Mouse (Mus musculus): ENCODE results near the gene Armc9. TPM values are rescaled to one million over a fixed set of nuclear protein-coding genes. Genes with fewer than 3 reads are reported as not detected.

Armc9 gene
- polyA plus RNA-seq, 1 experiment from 2014 or later = 5.0 TPM

- no peaks in the 10 kb centered on the region for H3K9me3 ChIP-seq (ENCODE audit: low read length)
- no peak overlapping the region for H3K9ac ChIP-seq (replicated peaks)
- no peak overlapping the region for H3K4me2 ChIP-seq (ENCODE audit: low read depth, low read length)
- DNase-seq = no peak
- H3K36me3 ChIP-seq (replicated peaks; ENCODE audit: insufficient read depth, low read length) = no peaks in the 10 kb centered on the region
- WGBS (ENCODE audit: insufficient replicate concordance) = 79% methylated on average over 2 of the region's 2 CpGs
- H3K27me3 ChIP-seq (ENCODE audit: insufficient read depth, low read length) = peaks cover 31% of the 10 kb centered on the region
- H3K4me1 ChIP-seq (ENCODE audit: insufficient read depth) = peaks cover 25% of the 10 kb centered on the region
- no peak overlapping the region for H3K27ac ChIP-seq (ENCODE audit: low read depth)
- TF ChIP-seq EP300 (IDR thresholded peaks at IDR 0.05; ENCODE audit: low read depth) = no peak
- no peak for ATAC-seq
- H3K4me3 ChIP-seq (ENCODE audit: low read depth, low read length) = no peak overlapping the region
These were observed 145.5 kb downstream of the Armc9 start for GRCm38 (mm10) chr1:86300093-86300492.

- H3K36me3 ChIP-seq (replicated peaks; ENCODE audit: insufficient read depth, low read length) = no peaks in the 10 kb centered on the region
- H3K27ac ChIP-seq (ENCODE audit: low read depth) = no peak overlapping the region
- no peak overlapping the region for H3K4me2 ChIP-seq (ENCODE audit: low read depth, low read length)
- H3K4me1 ChIP-seq (ENCODE audit: insufficient read depth) = peaks cover 25% of the 10 kb centered on the region
- no peaks in the 10 kb centered on the region for H3K9me3 ChIP-seq (ENCODE audit: low read length)
- 30% methylated on average over 7 of the region's 7 CpGs for WGBS (ENCODE audit: insufficient replicate concordance)
- no peak overlapping the region for H3K4me3 ChIP-seq (ENCODE audit: low read depth, low read length)
- no peak for TF ChIP-seq EP300 (IDR thresholded peaks at IDR 0.05; ENCODE audit: low read depth)
- TF ChIP-seq CTCF (IDR thresholded peaks at IDR 0.05; ENCODE audit: low read depth) = no peak
- no peak for ATAC-seq
- no peak overlapping the region for H3K9ac ChIP-seq (replicated peaks)
- peaks cover 31% of the 10 kb centered on the region for H3K27me3 ChIP-seq (ENCODE audit: insufficient read depth, low read length)
- no peak for DNase-seq
These were observed 146.2 kb downstream of the Armc9 start for GRCm38 (mm10) chr1:86300731-86301130.

- Histone ChIP-seq H3K4me2 (ENCODE audit: low read depth, low read length) (no peak overlapping the region), H3K36me3 (replicated peaks; ENCODE audit: insufficient read depth, low read length) (no peaks in the 10 kb centered on the region), H3K9ac (replicated peaks) (no peak overlapping the region), H3K9me3 (ENCODE audit: low read length) (no peaks in the 10 kb centered on the region), H3K27me3 (ENCODE audit: insufficient read depth, low read length) (peaks cover 31% of the 10 kb centered on the region), H3K4me3 (ENCODE audit: low read depth, low read length) (no peak overlapping the region), H3K4me1 (ENCODE audit: insufficient read depth) (peaks cover 25% of the 10 kb centered on the region), H3K27ac (ENCODE audit: low read depth) (no peak overlapping the region)
- TF ChIP-seq CTCF (IDR thresholded peaks at IDR 0.05; ENCODE audit: low read depth) (peak; percentile 62), EP300 (IDR thresholded peaks at IDR 0.05; ENCODE audit: low read depth) (no peak)
- DNase-seq = no peak
- WGBS (ENCODE audit: insufficient replicate concordance) = 36% methylated on average over 6 of the region's 6 CpGs
- peak; percentile 46; the same call in 1 of the 2 replicates for ATAC-seq
These were observed 146.9 kb downstream of the Armc9 start for GRCm38 (mm10) chr1:86301221-86302091.

GRCm38 (mm10) chr1:86302532-86302931 is 148.0 kb downstream of the Armc9 start, which contains the start of gene B3gnt7:
B3gnt7 (plus strand) TSS chr1:86302832.
- WGBS (ENCODE audit: insufficient replicate concordance) = 62% methylated on average over 6 of the region's 6 CpGs
- peak within 1 kb of the TSS; percentile 50 for H3K9ac ChIP-seq (replicated peaks)
- TF ChIP-seq CTCF (IDR thresholded peaks at IDR 0.05; ENCODE audit: low read depth) = no peak
- peak within 1 kb of the TSS; percentile 92 for H3K4me2 ChIP-seq (ENCODE audit: low read depth, low read length)
- H3K4me1 ChIP-seq (ENCODE audit: insufficient read depth) = peaks cover 29% of the 10 kb centered on the region
- H3K4me3 ChIP-seq (ENCODE audit: low read depth, low read length) = peak within 1 kb of the TSS; percentile 58
- no peak for ATAC-seq
- H3K27me3 ChIP-seq (ENCODE audit: insufficient read depth, low read length) = peaks cover 31% of the 10 kb centered on the region
- H3K27ac ChIP-seq (ENCODE audit: low read depth) = no peak within 1 kb of the TSS
- H3K9me3 ChIP-seq (ENCODE audit: low read length) = no peaks in the 10 kb centered on the region
- no peak for DNase-seq
- no peaks in the 10 kb centered on the region for H3K36me3 ChIP-seq (replicated peaks; ENCODE audit: insufficient read depth, low read length)

- H3K4me1 ChIP-seq (ENCODE audit: insufficient read depth) = peaks cover 29% of the 10 kb centered on the region
- H3K36me3 ChIP-seq (replicated peaks; ENCODE audit: insufficient read depth, low read length) = no peaks in the 10 kb centered on the region
- peaks cover 31% of the 10 kb centered on the region for H3K27me3 ChIP-seq (ENCODE audit: insufficient read depth, low read length)
- peak overlapping the region; percentile 92 for H3K4me2 ChIP-seq (ENCODE audit: low read depth, low read length)
- DNase-seq (peak; percentile 72), ATAC-seq (peak; percentile 59)
- H3K9me3 ChIP-seq (ENCODE audit: low read length) = no peaks in the 10 kb centered on the region
- H3K9ac ChIP-seq (replicated peaks) = peak overlapping the region; percentile 50
- H3K27ac ChIP-seq (ENCODE audit: low read depth) = no peak overlapping the region
- TF ChIP-seq CTCF (IDR thresholded peaks at IDR 0.05; ENCODE audit: low read depth) (no peak), EP300 (IDR thresholded peaks at IDR 0.05; ENCODE audit: low read depth) (no peak)
- under 1% methylated on average over 65 of the region's 65 CpGs for WGBS (ENCODE audit: insufficient replicate concordance)
- peak overlapping the region; percentile 58 for H3K4me3 ChIP-seq (ENCODE audit: low read depth, low read length)
These were observed 148.7 kb downstream of the Armc9 start for GRCm38 (mm10) chr1:86303063-86303872.

GRCm38 (mm10) chr1:86303873-86304250 is 149.3 kb downstream of the Armc9 start:
- 2% methylated on average over 15 of the region's 16 CpGs for WGBS (ENCODE audit: insufficient replicate concordance)
- peak; percentile 3; the same call in 1 of the 2 replicates for ATAC-seq
- H3K9me3 ChIP-seq (ENCODE audit: low read length) = no peaks in the 10 kb centered on the region

More at GRCm38 (mm10) chr1:86303873-86304250, 149.3 kb downstream of the Armc9 start:
- H3K36me3 ChIP-seq (replicated peaks; ENCODE audit: insufficient read depth, low read length) = no peaks in the 10 kb centered on the region
- DNase-seq = no peak
- TF ChIP-seq CTCF (IDR thresholded peaks at IDR 0.05; ENCODE audit: low read depth) (no peak), EP300 (IDR thresholded peaks at IDR 0.05; ENCODE audit: low read depth) (no peak)
- H3K27me3 ChIP-seq (ENCODE audit: insufficient read depth, low read length) = peaks cover 31% of the 10 kb centered on the region
- H3K9ac ChIP-seq (replicated peaks) = peak overlapping the region; percentile 50
- H3K27ac ChIP-seq (ENCODE audit: low read depth) = no peak overlapping the region
- peaks cover 29% of the 10 kb centered on the region for H3K4me1 ChIP-seq (ENCODE audit: insufficient read depth)
- peak overlapping the region; percentile 92 for H3K4me2 ChIP-seq (ENCODE audit: low read depth, low read length)
- peak overlapping the region; percentile 58 for H3K4me3 ChIP-seq (ENCODE audit: low read depth, low read length)
